Mouse (Mus musculus): ENCODE measurements around the gene Gm29776. TPM values are rescaled to one million over a fixed set of nuclear protein-coding genes. Genes with fewer than 3 reads are reported as not detected.

Gm29776 gene
- polyA plus RNA-seq (2014; fragmentation: Nextera tagmentation; extraction: Ambion mirVana): 0.15 and 0.36 TPM in 2 replicates

GRCm38 (mm10) chr14:54698733-54699132 lies at the start of gene Gm29776:
TSS of gene Gm29776 (minus strand) at chr14:54698833.
- no peak within 1 kb of the TSS for H3K4me2 ChIP-seq
- H3K9ac ChIP-seq (ENCODE audit: low read depth, low read length): no peak within 1 kb of the TSS
- no peak within 1 kb of the TSS for H3K27ac ChIP-seq (ENCODE audit: low read depth, low read length)
- H3K9me3 ChIP-seq (replicated peaks; ENCODE audit: control insufficient read depth, low read length): no peaks in the 10 kb centered on the region
- H3K4me1 ChIP-seq (ENCODE audit: control insufficient read depth, insufficient read depth, low read length): peaks cover 5% of the 10 kb centered on the region; the same call in 1 of the 2 replicates
- peaks cover 3% of the 10 kb centered on the region; the same call in 1 of the 2 replicates for H3K27me3 ChIP-seq (ENCODE audit: control insufficient read depth, insufficient read depth, low read length)
- H3K4me3 ChIP-seq (ENCODE audit: low read depth, low read length): no peak within 1 kb of the TSS
- WGBS (ENCODE audit: insufficient replicate concordance): 62% methylated on average over 4 of the region's 4 CpGs
- ATAC-seq (replicated peaks; ENCODE audit: insufficient number of reproducible peaks, low FRiP score, low TSS enrichment): no peak
- no peaks in the 10 kb centered on the region for H3K36me3 ChIP-seq (ENCODE audit: control insufficient read depth, insufficient read depth, low read length)

GRCm38 (mm10) chr14:54746038-54746437 lies 47.4 kb upstream of the Gm29776 start:
- Histone ChIP-seq H3K4me1 (ENCODE audit: control insufficient read depth, insufficient read depth, low read length) (peaks cover 17% of the 10 kb centered on the region), H3K9ac (ENCODE audit: low read depth, low read length) (no peak overlapping the region), H3K4me3 (ENCODE audit: low read depth, low read length) (no peak overlapping the region), H3K36me3 (ENCODE audit: control insufficient read depth, insufficient read depth, low read length) (no peaks in the 10 kb centered on the region), H3K9me3 (replicated peaks; ENCODE audit: control insufficient read depth, low read length) (no peaks in the 10 kb centered on the region), H3K27me3 (ENCODE audit: control insufficient read depth, insufficient read depth, low read length) (no peaks in the 10 kb centered on the region), H3K4me2 (no peak overlapping the region), H3K27ac (ENCODE audit: low read depth, low read length) (no peak overlapping the region)
- ATAC-seq (replicated peaks; ENCODE audit: insufficient number of reproducible peaks, low FRiP score, low TSS enrichment): no peak
- WGBS (ENCODE audit: insufficient replicate concordance): 44% methylated on average over 9 of the region's 9 CpGs

- ATAC-seq (replicated peaks; ENCODE audit: insufficient number of reproducible peaks, low FRiP score, low TSS enrichment): no peak
These were observed 45.8 kb upstream of the Gm29776 start for GRCm38 (mm10) chr14:54744473-54744872.

GRCm38 (mm10) chr14:54742375-54742774 lies 43.7 kb upstream of the Gm29776 start:
- Histone ChIP-seq H3K27me3 (ENCODE audit: control insufficient read depth, insufficient read depth, low read length) (no peaks in the 10 kb centered on the region), H3K4me2 (no peak overlapping the region), H3K9me3 (replicated peaks; ENCODE audit: control insufficient read depth, low read length) (no peaks in the 10 kb centered on the region), H3K27ac (ENCODE audit: low read depth, low read length) (no peak overlapping the region), H3K4me1 (ENCODE audit: control insufficient read depth, insufficient read depth, low read length) (peaks cover 17% of the 10 kb centered on the region), H3K36me3 (ENCODE audit: control insufficient read depth, insufficient read depth, low read length) (no peaks in the 10 kb centered on the region), H3K4me3 (ENCODE audit: low read depth, low read length) (no peak overlapping the region), H3K9ac (ENCODE audit: low read depth, low read length) (no peak overlapping the region)
- 69% methylated on average over 2 of the region's 2 CpGs for WGBS (ENCODE audit: insufficient replicate concordance)
- ATAC-seq (replicated peaks; ENCODE audit: insufficient number of reproducible peaks, low FRiP score, low TSS enrichment): no peak

More at GRCm38 (mm10) chr14:54744473-54744872, 45.8 kb upstream of the Gm29776 start:
- Histone ChIP-seq H3K4me2 (no peak overlapping the region), H3K4me1 (ENCODE audit: control insufficient read depth, insufficient read depth, low read length) (peaks cover 17% of the 10 kb centered on the region), H3K27ac (ENCODE audit: low read depth, low read length) (no peak overlapping the region), H3K36me3 (ENCODE audit: control insufficient read depth, insufficient read depth, low read length) (no peaks in the 10 kb centered on the region), H3K9ac (ENCODE audit: low read depth, low read length) (no peak overlapping the region), H3K27me3 (ENCODE audit: control insufficient read depth, insufficient read depth, low read length) (no peaks in the 10 kb centered on the region), H3K4me3 (ENCODE audit: low read depth, low read length) (no peak overlapping the region), H3K9me3 (replicated peaks; ENCODE audit: control insufficient read depth, low read length) (no peaks in the 10 kb centered on the region)
- WGBS (ENCODE audit: insufficient replicate concordance): 39% methylated on average over 8 of the region's 8 CpGs

- Histone ChIP-seq H3K4me3 (ENCODE audit: low read depth, low read length) (no peak overlapping the region), H3K4me2 (no peak overlapping the region), H3K36me3 (ENCODE audit: control insufficient read depth, insufficient read depth, low read length) (no peaks in the 10 kb centered on the region), H3K27ac (ENCODE audit: low read depth, low read length) (no peak overlapping the region), H3K4me1 (ENCODE audit: control insufficient read depth, insufficient read depth, low read length) (peaks cover 20% of the 10 kb centered on the region), H3K9ac (ENCODE audit: low read depth, low read length) (no peak overlapping the region), H3K27me3 (ENCODE audit: control insufficient read depth, insufficient read depth, low read length) (no peaks in the 10 kb centered on the region), H3K9me3 (replicated peaks; ENCODE audit: control insufficient read depth, low read length) (no peaks in the 10 kb centered on the region)
- WGBS (ENCODE audit: insufficient replicate concordance): 81% methylated on average over 6 of the region's 6 CpGs
- ATAC-seq (replicated peaks; ENCODE audit: insufficient number of reproducible peaks, low FRiP score, low TSS enrichment): no peak
These were observed 43.1 kb upstream of the Gm29776 start for GRCm38 (mm10) chr14:54741721-54742120.

- no peaks in the 10 kb centered on the region for H3K9me3 ChIP-seq (replicated peaks; ENCODE audit: control insufficient read depth, low read length)
- no peaks in the 10 kb centered on the region for H3K36me3 ChIP-seq (ENCODE audit: control insufficient read depth, insufficient read depth, low read length)
- no peak overlapping the region for H3K4me2 ChIP-seq
- H3K9ac ChIP-seq (ENCODE audit: low read depth, low read length): no peak overlapping the region
- no peak overlapping the region for H3K4me3 ChIP-seq (ENCODE audit: low read depth, low read length)
- H3K27me3 ChIP-seq (ENCODE audit: control insufficient read depth, insufficient read depth, low read length): no peaks in the 10 kb centered on the region
- 79% methylated on average over 10 of the region's 10 CpGs for WGBS (ENCODE audit: insufficient replicate concordance)
- H3K4me1 ChIP-seq (ENCODE audit: control insufficient read depth, insufficient read depth, low read length): peaks cover 14% of the 10 kb centered on the region
- no peak overlapping the region for H3K27ac ChIP-seq (ENCODE audit: low read depth, low read length)
- no peak for ATAC-seq (replicated peaks; ENCODE audit: insufficient number of reproducible peaks, low FRiP score, low TSS enrichment)
These were observed 39.0 kb upstream of the Gm29776 start for GRCm38 (mm10) chr14:54737634-54738033.

- no peak overlapping the region for H3K4me2 ChIP-seq
- H3K36me3 ChIP-seq (ENCODE audit: control insufficient read depth, insufficient read depth, low read length): no peaks in the 10 kb centered on the region
- H3K27me3 ChIP-seq (ENCODE audit: control insufficient read depth, insufficient read depth, low read length): no peaks in the 10 kb centered on the region
- ATAC-seq (replicated peaks; ENCODE audit: insufficient number of reproducible peaks, low FRiP score, low TSS enrichment): no peak
- WGBS (ENCODE audit: insufficient replicate concordance): 46% methylated on average over 14 of the region's 14 CpGs
- no peak overlapping the region for H3K27ac ChIP-seq (ENCODE audit: low read depth, low read length)
- H3K4me1 ChIP-seq (ENCODE audit: control insufficient read depth, insufficient read depth, low read length): peaks cover 7% of the 10 kb centered on the region
- no peaks in the 10 kb centered on the region for H3K9me3 ChIP-seq (replicated peaks; ENCODE audit: control insufficient read depth, low read length)
- no peak overlapping the region for H3K9ac ChIP-seq (ENCODE audit: low read depth, low read length)
- H3K4me3 ChIP-seq (ENCODE audit: low read depth, low read length): no peak overlapping the region
These were observed 38.2 kb upstream of the Gm29776 start for GRCm38 (mm10) chr14:54736555-54737552.

GRCm38 (mm10) chr14:54735221-54735620 lies 36.6 kb upstream of the Gm29776 start:
- Histone ChIP-seq H3K4me1 (ENCODE audit: control insufficient read depth, insufficient read depth, low read length) (peaks cover 7% of the 10 kb centered on the region), H3K9me3 (replicated peaks; ENCODE audit: control insufficient read depth, low read length) (no peaks in the 10 kb centered on the region), H3K27ac (ENCODE audit: low read depth, low read length) (no peak overlapping the region), H3K27me3 (ENCODE audit: control insufficient read depth, insufficient read depth, low read length) (no peaks in the 10 kb centered on the region), H3K9ac (ENCODE audit: low read depth, low read length) (no peak overlapping the region), H3K4me3 (ENCODE audit: low read depth, low read length) (no peak overlapping the region), H3K36me3 (ENCODE audit: control insufficient read depth, insufficient read depth, low read length) (no peaks in the 10 kb centered on the region), H3K4me2 (no peak overlapping the region)
- no peak for ATAC-seq (replicated peaks; ENCODE audit: insufficient number of reproducible peaks, low FRiP score, low TSS enrichment)
- 36% methylated on average over 4 of the region's 4 CpGs for WGBS (ENCODE audit: insufficient replicate concordance)

All from heart, embryonic 11.5 days (tissue).